Mouse (Mus musculus) liver, adult 2 months (tissue): ENCODE data around the gene Erp44. TPM values are rescaled to one million over a fixed set of nuclear protein-coding genes. Genes with fewer than 3 reads are reported as not detected.

ENCODE experiments used
- DNase-seq: peaks from one replicate; pipeline ENCODE4 v3.0.0-alpha.2; 2011; ENCODE audit warnings: low read depth, low spot score; ENCODE audit errors: extremely low read depth
- H3K27ac ChIP-seq: fragments of 200-500 bp; replicated peaks from 2 replicates; pipeline ENCODE4 v1.5.1; 2012; ENCODE audit warnings: low read depth, mild to moderate bottlenecking, control low read depth, inconsistent platforms, low read length; ENCODE audit not compliant: insufficient read depth
- H3K27me3 ChIP-seq: fragments of 200-500 bp; 2 replicates; pipeline ENCODE4 v1.6.1; 2012; ENCODE audit warnings: mild to moderate bottlenecking, moderate library complexity, low read length, inconsistent platforms; ENCODE audit not compliant: control insufficient read depth, insufficient read depth
- H3K36me3 ChIP-seq: fragments of 200-500 bp; 2 replicates; pipeline ENCODE4 v1.6.1; 2012; ENCODE audit warnings: low read length, inconsistent platforms; ENCODE audit not compliant: control insufficient read depth, insufficient read depth
- H3K4me1 ChIP-seq: fragments of 200-500 bp; 2 replicates; pipeline ENCODE4 v1.6.1; 2011; ENCODE audit warnings: low read length; ENCODE audit not compliant: control insufficient read depth, insufficient read depth
- H3K4me3 ChIP-seq: fragments of 200-500 bp; 2 replicates; pipeline ENCODE4 v1.5.1; 2011; ENCODE audit warnings: low read depth, mild to moderate bottlenecking, control low read depth, low read length, moderate library complexity; ENCODE audit not compliant: insufficient read depth
- H3K79me2 ChIP-seq: fragments of 200-500 bp; 2 replicates; pipeline ENCODE4 v1.6.1; 2012; ENCODE audit warnings: inconsistent platforms, mild to moderate bottlenecking, low read length, moderate library complexity; ENCODE audit not compliant: control insufficient read depth, insufficient read depth
- H3K9ac ChIP-seq: fragments of 200-500 bp; 2 replicates; pipeline ENCODE4 v1.6.1; 2012; ENCODE audit warnings: low read depth, mild to moderate bottlenecking, control low read depth, inconsistent platforms, low read length
- CTCF ChIP-seq: fragments of 200-500 bp; IDR thresholded peaks from 2 replicates; pipeline ENCODE4 v1.5.1; 2011; ENCODE audit warnings: low read depth, low read length, control low read depth
- POLR2A ChIP-seq: fragments of 200-500 bp; IDR thresholded peaks from 2 replicates; pipeline ENCODE4 v1.6.1; 2011; ENCODE audit warnings: low read length, control low read depth; ENCODE audit not compliant: insufficient read depth; ENCODE audit errors: extremely low read depth
- WGBS: fragments of 180-500 bp; shearing (Covaris S2); methylation state at CpG from one replicate; pipeline ENCODE4 v1.1.7; 2018; 5-methylcytosine and 5-hydroxymethylcytosine counted together
- polyA plus RNA-seq: library from polyadenylated mRNA; depleted of rRNA; stranded (reverse); fragments of >200 nt; gene quantifications from 2 replicates; pipeline ENCODE4 v1.2.3, GENCODE M21; 2012; rRNA removed
- total RNA-seq: library from RNA; depleted of rRNA; stranded (reverse); fragments of >200 nt; gene quantifications from 2 replicates; pipeline ENCODE4 v1.2.3, GENCODE M21; 2014; rRNA removed

Erp44 gene
- total and polyA plus RNA-seq, 2 experiments = 22.3 to 50.9 TPM

DNA sequence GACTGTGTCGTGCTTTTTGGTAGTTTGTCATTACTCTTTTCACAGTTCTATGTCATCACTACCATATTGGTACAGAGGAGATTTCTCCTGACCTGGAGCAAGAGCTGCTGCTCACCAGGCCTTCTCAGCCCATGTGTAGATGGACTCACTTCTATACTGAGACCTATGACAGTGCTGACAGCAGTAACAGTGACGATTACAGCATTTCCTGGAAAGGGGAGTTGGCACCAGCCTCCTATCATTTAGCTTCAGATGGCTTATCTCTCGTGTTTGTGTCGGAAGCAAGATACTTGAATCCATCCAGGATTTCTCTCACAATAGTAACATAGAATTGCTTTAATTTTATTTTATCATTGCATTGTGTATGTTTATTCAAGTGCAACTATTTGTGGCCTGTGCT is 119.0 kb downstream of the Erp44 start:
- Histone ChIP-seq H3K27ac (no peak overlapping the region), H3K9ac (no peak overlapping the region), H3K79me2 (no peaks in the 10 kb centered on the region), H3K36me3 (peaks cover 12% of the 10 kb centered on the region), H3K4me3 (no peak overlapping the region), H3K27me3 (no peaks in the 10 kb centered on the region), H3K4me1 (no peaks in the 10 kb centered on the region)
- TF ChIP-seq POLR2A = no peak
- no peak for TF ChIP-seq CTCF
- WGBS = 35% methylated on average over 4 of the region's 4 CpGs
- no peak for DNase-seq

DNA sequence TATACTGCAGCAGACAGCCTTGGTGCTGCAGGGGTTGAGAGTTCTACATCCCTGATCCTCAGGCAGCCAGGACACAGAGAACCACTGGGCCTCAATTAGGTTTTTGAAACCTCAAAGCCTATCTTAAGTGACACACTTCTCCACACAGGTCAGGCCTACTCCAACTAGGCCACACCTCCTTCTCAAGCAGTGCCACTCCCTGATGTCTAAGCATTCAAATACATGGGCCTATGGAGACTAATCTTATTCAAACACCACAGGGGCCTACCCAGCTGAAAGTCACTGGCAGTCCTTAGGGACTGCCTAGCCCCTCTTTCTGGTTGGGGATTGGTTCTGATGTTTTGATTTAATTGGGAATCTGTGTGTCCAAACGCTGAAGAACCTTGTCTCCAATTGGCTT is 123.5 kb downstream of the Erp44 start:
- no peak overlapping the region for H3K9ac ChIP-seq
- no peak overlapping the region for H3K4me3 ChIP-seq
- no peaks in the 10 kb centered on the region for H3K27me3 ChIP-seq
- no peak for TF ChIP-seq POLR2A
- TF ChIP-seq CTCF = no peak
- no peak overlapping the region for H3K27ac ChIP-seq
- no peak for DNase-seq
- H3K79me2 ChIP-seq = peaks cover 3% of the 10 kb centered on the region; the same call in 1 of the 2 replicates
- peaks cover 6% of the 10 kb centered on the region; the same call in 1 of the 2 replicates for H3K4me1 ChIP-seq
- WGBS = 83% methylated on average over 1 of the region's 1 CpGs
- H3K36me3 ChIP-seq = peaks cover 8% of the 10 kb centered on the region

DNA sequence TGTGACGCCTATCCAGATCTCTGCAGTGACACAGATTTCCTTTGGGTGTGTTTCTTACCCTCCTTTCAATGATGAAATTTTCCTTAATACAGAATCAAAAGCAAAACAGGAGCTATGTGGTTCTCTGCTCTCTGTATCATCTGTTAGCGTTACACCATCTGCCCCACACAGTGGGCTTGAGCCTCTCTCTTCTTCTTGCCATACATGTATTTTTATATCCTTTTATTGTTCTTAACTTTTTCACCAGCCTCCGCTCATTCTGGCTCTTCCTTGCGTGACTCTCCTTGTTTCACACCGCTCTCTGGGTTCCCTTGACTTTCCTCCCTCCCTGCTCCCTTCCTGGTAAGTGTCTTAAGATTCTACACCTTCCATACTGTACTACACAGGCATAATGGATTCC is 126.1 kb downstream of the Erp44 start:
- H3K36me3 ChIP-seq = 0 out of 2 replicates have a peak, but pooled peaks cover 1% of the 10 kb centered on the region
- H3K4me3 ChIP-seq = no peak overlapping the region
- WGBS = 96% methylated on average over 5 of the region's 5 CpGs
- peaks cover 6% of the 10 kb centered on the region; the same call in 1 of the 2 replicates for H3K4me1 ChIP-seq
- no peak overlapping the region for H3K27ac ChIP-seq
- DNase-seq = no peak
- H3K79me2 ChIP-seq = peaks cover 3% of the 10 kb centered on the region; the same call in 1 of the 2 replicates
- TF ChIP-seq CTCF = no peak
- no peak for TF ChIP-seq POLR2A
- H3K27me3 ChIP-seq = no peaks in the 10 kb centered on the region
- H3K9ac ChIP-seq = no peak overlapping the region

DNA sequence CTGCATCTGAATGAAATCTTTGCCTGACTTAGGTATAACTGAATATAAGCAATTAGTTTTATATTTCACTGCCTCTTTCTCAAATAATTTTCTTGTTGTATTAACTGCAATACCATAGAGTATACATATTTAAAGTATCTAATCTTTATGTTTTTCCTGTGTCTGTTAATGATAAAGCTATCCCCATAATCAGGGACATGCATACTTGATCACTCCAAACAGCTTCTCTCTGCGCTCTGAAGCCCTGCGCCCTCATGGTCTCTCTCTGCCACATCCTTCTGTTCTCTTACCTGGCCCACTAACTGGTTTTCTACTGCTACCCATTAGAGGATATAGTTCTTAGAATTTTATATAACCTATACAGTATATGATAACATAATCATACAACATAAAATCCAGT is 129.9 kb downstream of the Erp44 start:
- TF ChIP-seq POLR2A = no peak
- no peak overlapping the region for H3K9ac ChIP-seq
- DNase-seq = no peak
- no peaks in the 10 kb centered on the region for H3K36me3 ChIP-seq
- H3K4me3 ChIP-seq = no peak overlapping the region
- peaks cover 3% of the 10 kb centered on the region; the same call in 1 of the 2 replicates for H3K79me2 ChIP-seq
- H3K27me3 ChIP-seq = no peaks in the 10 kb centered on the region
- WGBS = 97% methylated on average over 2 of the region's 2 CpGs
- peaks cover 6% of the 10 kb centered on the region; the same call in 1 of the 2 replicates for H3K4me1 ChIP-seq
- H3K27ac ChIP-seq = no peak overlapping the region

Other genes starting within 250 kb of the Erp44 start
- under 0.01 and 0.13 TPM in 2 replicates for gene Nr4a3, start 234.4 kb downstream of the Erp44 start, total RNA-seq
- gene Nr4a3, start 234.4 kb downstream of the Erp44 start, polyA plus RNA-seq = not detected in 2 replicates
- gene Stx17, start 154.6 kb downstream of the Erp44 start, total RNA-seq = 8.6 and 9.0 TPM in 2 replicates
- gene Stx17, start 154.6 kb downstream of the Erp44 start, polyA plus RNA-seq = 4.6 and 5.2 TPM in 2 replicates
- 9.7 and 9.9 TPM in 2 replicates for gene Invs, start 202 bp upstream of the Erp44 start, total RNA-seq
- gene Invs, start 202 bp upstream of the Erp44 start, polyA plus RNA-seq = 1.7 and 2.5 TPM in 2 replicates
- 9.6 and 13.5 TPM in 2 replicates for gene Tex10, start 193.9 kb upstream of the Erp44 start, total RNA-seq
- 4.0 and 4.8 TPM in 2 replicates for gene Tex10, start 193.9 kb upstream of the Erp44 start, polyA plus RNA-seq